Mouse (Mus musculus) limb, embryonic 13.5 days (tissue): ENCODE data around the gene Hoxb1. TPM values are rescaled to one million over a fixed set of nuclear protein-coding genes. Genes with fewer than 3 reads are reported as not detected.

Experiments used
- ATAC-seq: fragments of 200-750 bp; cut with Nextera tagmentation; 2 replicates; pipeline ENCODE4 v1.8.0; 2017; ENCODE audit warnings: low read depth, moderate number of reproducible peaks, moderate TSS enrichment; ENCODE audit not compliant: low FRiP score
- H3K27ac ChIP-seq: fragments of 300-500 bp; sonication (generic); 2 replicates; pipeline ENCODE4 v1.5.1; 2015; ENCODE audit warnings: inconsistent platforms, mild to moderate bottlenecking, moderate library complexity
- H3K27me3 ChIP-seq: fragments of 300-500 bp; sonication (generic); 2 replicates; pipeline ENCODE4 v1.6.1; 2015; ENCODE audit warnings: mild to moderate bottlenecking, inconsistent platforms
- H3K36me3 ChIP-seq: fragments of 300-500 bp; sonication (generic); 2 replicates; pipeline ENCODE4 v1.6.1; 2015; ENCODE audit warnings: inconsistent platforms, mild to moderate bottlenecking, moderate library complexity
- H3K4me1 ChIP-seq: fragments of 300-500 bp; sonication (generic); 2 replicates; pipeline ENCODE4 v1.6.1; 2015; ENCODE audit warnings: inconsistent platforms
- H3K4me2 ChIP-seq: fragments of 300-500 bp; sonication (generic); replicated peaks from 2 replicates; pipeline ENCODE4 v1.6.1; 2015; ENCODE audit warnings: inconsistent platforms, mild to moderate bottlenecking, moderate library complexity
- H3K4me3 ChIP-seq: fragments of 300-500 bp; sonication (generic); 2 replicates; pipeline ENCODE4 v1.5.1; 2015; ENCODE audit warnings: moderate library complexity, mild to moderate bottlenecking, inconsistent platforms
- H3K9ac ChIP-seq: fragments of 300-500 bp; sonication (generic); 2 replicates; pipeline ENCODE4 v1.6.1; 2015; ENCODE audit warnings: mild to moderate bottlenecking, inconsistent platforms
- H3K9me3 ChIP-seq: fragments of 300-500 bp; sonication (generic); 2 replicates; pipeline ENCODE4 v1.6.1; 2016; ENCODE audit warnings: inconsistent platforms
- WGBS: fragments of 180-500 bp; shearing (Covaris S2); methylation state at CpG from one replicate; pipeline ENCODE4 v1.1.7; 2015; 5-methylcytosine and 5-hydroxymethylcytosine counted together
- polyA plus RNA-seq: library from polyadenylated mRNA; unstranded; fragments of >200 nt; fragmentation: Nextera tagmentation; extraction: Ambion mirVana; gene quantifications from 2 replicates; pipeline ENCODE4 v1.2.1, GENCODE M21; 2015

Gene Hoxb1
- polyA plus RNA-seq, 1 experiment from 2014 or later: 0.13 TPM

DNA sequence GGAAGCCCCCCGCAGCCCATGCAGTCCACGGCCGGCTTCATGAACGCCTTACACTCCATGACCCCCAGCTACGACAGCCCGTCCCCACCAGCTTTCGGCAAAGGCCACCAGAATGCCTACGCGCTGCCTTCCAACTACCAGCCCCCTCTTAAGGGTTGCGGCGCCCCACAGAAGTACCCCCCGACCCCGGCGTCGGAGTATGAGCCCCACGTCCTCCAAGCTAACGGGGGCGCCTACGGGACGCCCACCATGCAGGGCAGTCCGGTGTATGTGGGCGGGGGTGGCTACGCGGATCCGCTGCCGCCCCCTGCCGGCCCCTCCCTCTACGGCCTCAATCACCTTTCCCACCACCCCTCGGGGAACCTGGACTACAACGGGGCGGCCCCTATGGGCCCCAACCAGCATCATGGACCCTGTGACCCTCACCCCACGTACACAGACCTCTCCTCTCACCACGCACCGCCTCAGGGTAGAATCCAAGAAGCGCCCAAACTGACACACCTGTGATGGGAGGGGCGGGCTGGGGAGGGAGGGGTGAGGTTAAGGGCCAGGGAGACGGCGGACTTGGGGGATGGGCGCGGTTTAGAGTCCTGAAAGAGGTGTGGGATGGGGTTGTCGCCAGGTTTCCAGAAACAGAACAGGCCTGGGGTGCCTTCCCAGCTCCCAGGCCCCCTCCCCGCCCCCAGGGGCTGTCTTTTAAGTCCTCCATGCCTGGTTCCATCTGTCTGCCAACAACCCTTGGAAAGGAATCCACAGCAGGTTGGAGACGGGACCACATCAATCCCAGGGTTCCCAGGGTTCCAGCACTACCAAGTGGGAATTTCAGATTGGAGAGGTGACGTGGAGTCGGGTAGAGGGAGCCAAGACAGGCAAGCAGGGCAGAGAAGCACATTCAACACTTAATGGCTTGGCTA lies 19.4 kb upstream of the Hoxb1 start:
- no peaks in the 10 kb centered on the region for H3K36me3 ChIP-seq
- peak overlapping the region; percentile 56 for H3K4me2 ChIP-seq
- H3K27ac ChIP-seq: no peak overlapping the region
- H3K4me3 ChIP-seq: peak overlapping the region; percentile 28
- no peaks in the 10 kb centered on the region for H3K9me3 ChIP-seq
- peaks cover 12% of the 10 kb centered on the region for H3K4me1 ChIP-seq
- 0 out of 2 replicates have a peak overlapping the region, but pooled peaks have one; percentile 35 for H3K9ac ChIP-seq
- 6% methylated on average over 41 of the region's 45 CpGs for WGBS
- peak; percentile 15; the same call in 1 of the 2 replicates for ATAC-seq
- H3K27me3 ChIP-seq: peaks cover 96% of the 10 kb centered on the region

DNA sequence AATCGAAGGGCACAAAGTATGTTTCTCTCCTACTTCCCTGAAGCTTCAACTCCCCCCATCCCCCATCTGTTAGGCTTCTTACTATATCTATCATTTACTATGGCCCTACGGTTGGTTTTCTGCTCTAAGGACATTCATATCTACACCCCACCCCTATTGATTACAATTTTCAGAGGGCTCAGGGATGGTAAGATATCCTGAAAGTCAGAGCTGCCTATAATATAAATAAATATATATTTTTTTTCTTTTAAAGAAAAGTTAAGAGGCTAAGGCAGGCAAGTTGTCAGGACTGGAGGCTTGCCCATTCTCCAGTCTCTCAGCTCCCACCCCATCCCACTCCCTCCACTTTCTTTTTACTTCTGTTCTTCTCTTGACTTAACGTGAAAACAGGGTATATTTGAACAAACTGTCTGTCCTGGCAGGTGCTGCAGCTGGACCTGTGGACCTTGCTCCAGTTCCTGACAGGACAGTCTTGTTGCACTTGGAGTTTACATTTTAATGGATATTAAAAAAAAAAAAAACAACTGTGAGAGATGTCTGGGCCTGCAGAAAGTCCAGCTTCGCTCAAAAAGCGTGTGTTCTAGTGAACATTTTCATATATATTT lies 18.5 kb upstream of the Hoxb1 start:
- WGBS: 45% methylated on average over 5 of the region's 5 CpGs
- H3K4me1 ChIP-seq: peaks cover 12% of the 10 kb centered on the region
- H3K27ac ChIP-seq: no peak overlapping the region
- H3K4me2 ChIP-seq: no peak overlapping the region
- H3K9ac ChIP-seq: no peak overlapping the region
- peaks cover 97% of the 10 kb centered on the region for H3K27me3 ChIP-seq
- ATAC-seq: no peak
- no peaks in the 10 kb centered on the region for H3K36me3 ChIP-seq
- H3K4me3 ChIP-seq: no peak overlapping the region
- H3K9me3 ChIP-seq: no peaks in the 10 kb centered on the region

GRCm38 (mm10) chr11:96347717-96348116 lies 17.8 kb upstream of the Hoxb1 start:
- Histone ChIP-seq H3K9ac (no peak overlapping the region), H3K9me3 (no peaks in the 10 kb centered on the region), H3K36me3 (no peaks in the 10 kb centered on the region), H3K4me2 (no peak overlapping the region), H3K27ac (no peak overlapping the region), H3K4me3 (no peak overlapping the region), H3K27me3 (peaks cover 97% of the 10 kb centered on the region), H3K4me1 (peaks cover 14% of the 10 kb centered on the region)
- ATAC-seq: no peak
- WGBS: 21% methylated on average over 4 of the region's 4 CpGs

DNA sequence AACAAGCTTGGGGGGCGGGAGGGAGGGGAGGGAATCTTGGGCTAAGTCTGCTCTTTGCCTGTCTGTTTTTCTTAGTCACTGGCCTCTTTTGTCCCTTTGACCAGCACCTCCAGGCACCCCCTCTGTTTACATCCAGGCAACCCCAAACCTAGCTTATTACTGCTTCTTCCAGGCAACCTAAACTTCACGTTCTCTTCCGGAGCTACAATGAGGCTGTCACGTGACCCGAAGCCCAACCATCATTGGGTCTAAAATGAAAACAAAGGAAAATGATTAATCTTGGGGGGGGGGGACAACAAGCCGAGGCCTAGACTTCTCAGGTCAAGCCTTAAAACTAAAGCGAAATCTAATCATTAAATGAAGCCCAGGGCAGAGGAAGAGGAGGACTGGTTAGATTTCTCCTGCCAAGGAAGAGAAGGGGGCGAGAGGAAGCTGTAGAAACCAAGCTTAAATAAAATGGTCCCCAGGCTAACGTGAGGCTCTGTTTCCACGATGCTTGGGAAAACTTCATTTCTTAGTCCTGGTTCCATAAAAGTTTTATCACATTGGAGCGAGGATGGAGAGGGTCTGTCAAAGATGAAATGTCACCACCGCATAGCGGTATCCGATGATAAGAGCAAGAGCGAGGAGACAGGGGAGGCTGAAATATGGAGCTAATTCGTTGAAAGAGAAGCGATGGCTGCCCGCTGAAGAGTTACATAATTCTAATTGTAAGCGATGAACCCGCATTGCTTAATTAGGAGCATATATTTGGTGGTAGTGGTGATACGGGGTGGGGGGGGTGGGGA lies 17.2 kb upstream of the Hoxb1 start:
- H3K4me1 ChIP-seq: peaks cover 20% of the 10 kb centered on the region
- no peak overlapping the region for H3K27ac ChIP-seq
- H3K4me3 ChIP-seq: no peak overlapping the region
- no peak for ATAC-seq
- no peaks in the 10 kb centered on the region for H3K9me3 ChIP-seq
- no peak overlapping the region for H3K9ac ChIP-seq
- no peak overlapping the region for H3K4me2 ChIP-seq
- peaks cover 97% of the 10 kb centered on the region for H3K27me3 ChIP-seq
- no peaks in the 10 kb centered on the region for H3K36me3 ChIP-seq
- WGBS: 9% methylated on average over 21 of the region's 21 CpGs

DNA sequence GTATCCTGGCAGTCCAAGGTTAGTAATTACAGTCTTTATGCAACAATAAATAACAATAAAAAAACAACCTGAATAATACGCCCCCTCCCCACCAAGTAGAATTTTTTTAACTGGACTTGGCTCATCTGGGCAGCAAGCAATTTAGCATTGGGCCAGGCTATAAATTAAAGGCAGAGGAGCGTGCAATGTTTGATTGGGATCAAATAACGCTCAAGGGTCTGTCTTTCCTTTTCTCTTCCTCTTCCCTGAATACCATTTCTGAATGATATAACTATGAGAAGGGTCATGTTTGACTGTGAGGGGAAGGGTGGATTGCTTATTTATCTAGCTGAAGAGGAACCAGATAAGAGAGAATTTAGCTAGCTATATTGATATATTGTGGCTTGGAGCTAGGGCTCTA lies 16.6 kb upstream of the Hoxb1 start:
- peaks cover 92% of the 10 kb centered on the region for H3K27me3 ChIP-seq
- H3K9ac ChIP-seq: no peak overlapping the region
- H3K9me3 ChIP-seq: no peaks in the 10 kb centered on the region
- WGBS: 14% methylated on average over 3 of the region's 3 CpGs
- no peak overlapping the region for H3K4me3 ChIP-seq
- no peaks in the 10 kb centered on the region for H3K36me3 ChIP-seq
- no peak for ATAC-seq
- no peak overlapping the region for H3K27ac ChIP-seq
- no peak overlapping the region for H3K4me2 ChIP-seq
- H3K4me1 ChIP-seq: peaks cover 20% of the 10 kb centered on the region

GRCm38 (mm10) chr11:96349491-96350340 lies 15.8 kb upstream of the Hoxb1 start:
- H3K9me3 ChIP-seq: no peaks in the 10 kb centered on the region
- no peak overlapping the region for H3K9ac ChIP-seq
- peaks cover 21% of the 10 kb centered on the region for H3K4me1 ChIP-seq
- WGBS: 16% methylated on average over 14 of the region's 14 CpGs
- no peak for ATAC-seq
- no peak overlapping the region for H3K4me3 ChIP-seq
- H3K27me3 ChIP-seq: peaks cover 92% of the 10 kb centered on the region
- no peak overlapping the region for H3K4me2 ChIP-seq
- H3K36me3 ChIP-seq: no peaks in the 10 kb centered on the region
- H3K27ac ChIP-seq: no peak overlapping the region

DNA sequence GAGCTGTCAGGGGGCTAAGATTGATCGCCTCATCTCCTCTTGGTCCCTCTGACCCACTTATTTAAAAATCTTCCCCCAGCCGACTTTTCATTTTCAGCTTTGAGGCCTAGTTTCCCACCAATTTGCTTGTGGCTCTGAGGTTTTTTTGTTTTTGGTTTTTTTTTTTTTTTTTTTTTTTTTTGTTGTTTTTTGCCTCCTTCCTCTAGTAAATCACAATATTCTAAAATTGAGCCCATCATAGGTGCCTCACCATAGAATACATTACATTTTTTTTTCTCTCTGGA lies 15.3 kb upstream of the Hoxb1 start, which contains the start of gene Hoxb2:
TSS of gene Hoxb2 (plus strand) at position 185 of the 284 bp plus-strand sequence.
- ATAC-seq: no peak
- H3K27me3 ChIP-seq: peaks cover 92% of the 10 kb centered on the region
- no peaks in the 10 kb centered on the region for H3K9me3 ChIP-seq
- H3K4me1 ChIP-seq: peaks cover 22% of the 10 kb centered on the region
- no peak within 1 kb of the TSS for H3K9ac ChIP-seq
- peak within 1 kb of the TSS; percentile 59; the same call in 1 of the 2 replicates for H3K4me2 ChIP-seq
- 11% methylated on average over 2 of the region's 2 CpGs for WGBS
- no peak within 1 kb of the TSS for H3K4me3 ChIP-seq
- no peak within 1 kb of the TSS for H3K27ac ChIP-seq
- H3K36me3 ChIP-seq: no peaks in the 10 kb centered on the region

GRCm38 (mm10) chr11:96350791-96351190 lies 14.8 kb upstream of the Hoxb1 start:
- WGBS: 34% methylated on average over 2 of the region's 2 CpGs
- no peak overlapping the region for H3K27ac ChIP-seq
- no peak for ATAC-seq
- H3K4me3 ChIP-seq: no peak overlapping the region
- H3K4me1 ChIP-seq: peaks cover 17% of the 10 kb centered on the region
- H3K9me3 ChIP-seq: no peaks in the 10 kb centered on the region
- H3K4me2 ChIP-seq: no peak overlapping the region
- H3K36me3 ChIP-seq: no peaks in the 10 kb centered on the region
- no peak overlapping the region for H3K9ac ChIP-seq
- peaks cover 89% of the 10 kb centered on the region for H3K27me3 ChIP-seq

DNA sequence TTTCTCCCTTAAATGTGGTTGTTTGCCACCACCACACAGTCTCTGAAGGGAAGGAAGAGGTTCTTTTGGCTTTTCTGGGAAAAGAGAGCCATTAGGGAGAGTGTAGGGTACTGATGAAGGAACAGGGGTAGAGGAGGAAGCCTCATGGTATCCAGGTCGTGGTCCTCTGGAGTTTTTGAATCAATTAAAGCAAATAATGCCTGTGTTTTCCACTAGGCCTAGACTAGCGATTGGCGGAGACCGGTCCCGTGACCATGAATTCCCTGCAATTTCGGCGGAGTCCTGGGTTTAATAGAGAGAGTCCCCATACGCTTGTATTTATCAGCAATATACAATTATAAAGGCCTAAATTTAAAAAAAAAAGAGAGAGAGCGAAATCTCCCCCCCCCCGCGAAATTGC lies 14.2 kb upstream of the Hoxb1 start:
- Histone ChIP-seq H3K9ac (no peak overlapping the region), H3K36me3 (no peaks in the 10 kb centered on the region), H3K9me3 (no peaks in the 10 kb centered on the region), H3K27ac (no peak overlapping the region), H3K4me2 (peak overlapping the region; percentile 59), H3K27me3 (peaks cover 89% of the 10 kb centered on the region), H3K4me1 (peaks cover 15% of the 10 kb centered on the region), H3K4me3 (no peak overlapping the region)
- WGBS: 9% methylated on average over 11 of the region's 11 CpGs
- no peak for ATAC-seq

DNA sequence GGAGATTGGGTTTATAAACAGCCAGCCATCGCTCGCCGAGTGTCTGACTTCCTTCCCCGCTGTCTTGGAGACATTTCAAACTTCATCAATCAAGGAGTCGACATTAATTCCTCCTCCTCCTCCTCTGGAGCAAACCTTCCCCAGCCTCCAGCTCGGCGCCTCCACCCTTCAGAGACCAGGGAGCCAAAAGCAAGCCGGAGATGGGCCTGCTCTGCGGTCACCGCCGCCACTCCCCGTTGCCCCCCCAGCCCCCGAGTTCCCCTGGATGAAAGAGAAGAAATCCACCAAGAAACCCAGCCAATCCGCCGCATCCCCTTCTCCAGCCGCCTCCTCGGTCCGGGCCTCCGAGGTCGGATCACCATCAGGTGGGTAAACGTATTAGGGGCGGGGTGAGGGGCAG lies 13.7 kb upstream of the Hoxb1 start:
- Histone ChIP-seq H3K4me1 (peaks cover 15% of the 10 kb centered on the region), H3K27ac (0 out of 2 replicates have a peak overlapping the region, but pooled peaks have one; percentile 15), H3K9ac (peak overlapping the region; percentile 50; the same call in 1 of the 2 replicates), H3K4me2 (peak overlapping the region; percentile 59), H3K36me3 (no peaks in the 10 kb centered on the region), H3K4me3 (peak overlapping the region; percentile 43), H3K27me3 (peaks cover 89% of the 10 kb centered on the region), H3K9me3 (no peaks in the 10 kb centered on the region)
- WGBS: 2% methylated on average over 21 of the region's 22 CpGs
- no peak for ATAC-seq

GRCm38 (mm10) chr11:96352691-96353521 lies 12.6 kb upstream of the Hoxb1 start:
- H3K27ac ChIP-seq: peak overlapping the region; percentile 63; the same call in 1 of the 2 replicates
- peak overlapping the region; percentile 43 for H3K4me3 ChIP-seq
- no peak for ATAC-seq
- peak overlapping the region; percentile 59 for H3K4me2 ChIP-seq
- H3K9me3 ChIP-seq: no peaks in the 10 kb centered on the region
- H3K36me3 ChIP-seq: no peaks in the 10 kb centered on the region
- H3K27me3 ChIP-seq: peaks cover 92% of the 10 kb centered on the region
- H3K4me1 ChIP-seq: peaks cover 15% of the 10 kb centered on the region
- peak overlapping the region; percentile 70 for H3K9ac ChIP-seq
- under 1% methylated on average over 66 of the region's 75 CpGs for whole genome bisulfite sequencing
